25 mouse cellular contexts compared by ENCODE assay signal in the genomic region with DNA sequence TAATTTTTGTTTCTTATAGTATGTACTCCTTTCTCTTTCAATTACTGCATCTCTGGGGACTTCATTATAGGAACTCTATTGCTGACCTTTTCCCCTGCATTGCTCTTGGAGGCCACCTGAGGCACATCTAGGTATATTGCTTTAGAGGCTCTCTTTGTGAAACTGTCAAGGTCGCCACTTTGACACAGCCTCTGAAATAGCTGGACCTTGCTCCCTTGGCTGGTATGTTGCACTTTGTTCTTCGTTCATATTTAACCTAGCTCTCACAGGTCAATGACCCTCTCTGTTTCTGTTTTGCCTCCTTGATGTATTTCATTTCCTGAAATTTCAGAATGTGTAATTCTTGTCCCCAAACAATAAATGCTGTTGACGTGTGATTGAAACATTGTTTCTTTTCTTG.
DNase-seq lines count a peak whose midpoint lies in the region; ATAC-seq lines count a peak whose summit lies in the region.
"Had no signal": no experiment of that assay in that cellular context is flagged by ENCODE, and none has a peak within 500 bp of the region (broad histone marks: within the 10 kb centered on the region; RNA-seq: fewer than 3 reads in every experiment).

No protein-coding gene starts in this region.

- H3K4me2 ChIP-seq in liver, embryonic 12.5 days = no peak overlapping the region
- no peak overlapping the region for H3K4me2 ChIP-seq in hindbrain, embryonic 13.5 days
- H3K4me2 ChIP-seq: liver, embryonic 13.5 days; midbrain, embryonic 15.5 days; neural tube, embryonic 13.5 days had no signal

- H3K4me3 ChIP-seq in liver, embryonic 12.5 days = no peak overlapping the region
- no peak overlapping the region for H3K4me3 ChIP-seq in hindbrain, embryonic 13.5 days
- H3K4me3 ChIP-seq: embryonic facial prominence, embryonic 10.5 days; left cerebral cortex, adult 2 months; limb, embryonic 10.5 days; liver, embryonic 13.5 days; midbrain, embryonic 15.5 days; myocyte; neural tube, embryonic 13.5 days had no signal

- H3K4me1 ChIP-seq in liver, embryonic 12.5 days = no peaks in the 10 kb centered on the region
- no peaks in the 10 kb centered on the region for H3K4me1 ChIP-seq in hindbrain, embryonic 13.5 days (replicated peaks)
- H3K4me1 ChIP-seq: embryonic facial prominence, embryonic 10.5 days; limb, embryonic 10.5 days; liver, embryonic 13.5 days; midbrain, embryonic 15.5 days; neural tube, embryonic 13.5 days had no signal

- H3K9me3 ChIP-seq in liver, embryonic 12.5 days (replicated peaks) = 0 out of 2 replicates have a peak, but pooled peaks cover 3% of the 10 kb centered on the region
- 0 out of 2 replicates have a peak, but pooled peaks cover 3% of the 10 kb centered on the region for H3K9me3 ChIP-seq in hindbrain, embryonic 13.5 days
- H3K9me3 ChIP-seq: embryonic facial prominence, embryonic 10.5 days; limb, embryonic 10.5 days; liver, embryonic 13.5 days; midbrain, embryonic 15.5 days had no signal

- 55% methylated on average over 3 of the region's 3 CpGs for WGBS in liver, embryonic 12.5 days (ENCODE audit: insufficient replicate concordance)
- WGBS in hindbrain, embryonic 13.5 days = 77% methylated on average over 3 of the region's 3 CpGs

- no peaks in the 10 kb centered on the region for H3K27me3 ChIP-seq in liver, embryonic 12.5 days (replicated peaks)
- no peaks in the 10 kb centered on the region for H3K27me3 ChIP-seq in hindbrain, embryonic 13.5 days
- H3K27me3 ChIP-seq: liver, embryonic 13.5 days; midbrain, embryonic 15.5 days; neural tube, embryonic 13.5 days had no signal

- H3K27ac ChIP-seq in liver, embryonic 12.5 days = no peak overlapping the region
- H3K27ac ChIP-seq in hindbrain, embryonic 13.5 days = no peak overlapping the region
- H3K27ac ChIP-seq: embryonic facial prominence, embryonic 10.5 days; hindbrain, postnatal 0 days; left cerebral cortex, adult 2 months; limb, embryonic 10.5 days; liver, embryonic 13.5 days; macrophage; midbrain, embryonic 15.5 days; neural tube, embryonic 13.5 days had no signal

- no peak for ATAC-seq in liver, embryonic 12.5 days
- ATAC-seq in hindbrain, embryonic 13.5 days (ENCODE audit: low FRiP score) = no peak
- ATAC-seq: activated CD4-positive, CD25-positive, alpha-beta regulatory T cell, adult 4 months; forebrain, postnatal 0 days; hindbrain, postnatal 0 days; lung, postnatal 0 days; midbrain, embryonic 15.5 days had no signal

- no peak overlapping the region for H3K9ac ChIP-seq in liver, embryonic 12.5 days
- H3K9ac ChIP-seq in hindbrain, embryonic 13.5 days = no peak overlapping the region
- H3K9ac ChIP-seq: forebrain, postnatal 0 days; liver, embryonic 13.5 days; midbrain, embryonic 15.5 days; neural tube, embryonic 13.5 days had no signal

- H3K36me3 ChIP-seq in liver, embryonic 12.5 days = no peaks in the 10 kb centered on the region
- no peaks in the 10 kb centered on the region for H3K36me3 ChIP-seq in hindbrain, embryonic 13.5 days
- H3K36me3 ChIP-seq: embryonic facial prominence, embryonic 10.5 days; limb, embryonic 10.5 days; liver, embryonic 13.5 days; midbrain, embryonic 15.5 days; neural tube, embryonic 13.5 days had no signal

- peak; percentile 2 for DNase-seq in embryo, embryonic 10.5 days (ENCODE audit: low spot score)
- no peak for DNase-seq in embryo, embryonic 9.5 days (ENCODE audit: extremely low spot score)
- DNase-seq in liver = peak; percentile 3
- DNase-seq in kidney, postnatal 25 days = peak; percentile 40 to 57
- peak; percentile 5 for DNase-seq in yolk sac, embryonic 10.5 days (ENCODE audit: low spot score)
- DNase-seq in cerebellum, adult 9-11 months = no peak
- DNase-seq: adrenal gland, adult 8-10 months; cerebellum, adult 11-12 months; cerebellum, postnatal 25 days; forebrain, postnatal 0 days; gastrocnemius, postnatal 36 days; heart, postnatal 4 days; liver, embryonic 13.5 days had no signal

Comparison
In these comparisons a context has a peak if more than half of its experiments do, and no peak if none do; other contexts are left out.
1. DNase-seq: peak in embryo, embryonic 10.5 days (single experiment), liver (single experiment), kidney, postnatal 25 days (2 of 2) and yolk sac, embryonic 10.5 days (single experiment); none in embryo, embryonic 9.5 days (single experiment) and cerebellum, adult 9-11 months (single experiment).